Mouse (Mus musculus): ENCODE results near the gene Alkbh4. TPM values are rescaled to one million over a fixed set of nuclear protein-coding genes. Genes with fewer than 3 reads are reported as not detected.

Alkbh4 gene
- polyA plus RNA-seq, 1 experiment, result 7.0 TPM

DNA sequence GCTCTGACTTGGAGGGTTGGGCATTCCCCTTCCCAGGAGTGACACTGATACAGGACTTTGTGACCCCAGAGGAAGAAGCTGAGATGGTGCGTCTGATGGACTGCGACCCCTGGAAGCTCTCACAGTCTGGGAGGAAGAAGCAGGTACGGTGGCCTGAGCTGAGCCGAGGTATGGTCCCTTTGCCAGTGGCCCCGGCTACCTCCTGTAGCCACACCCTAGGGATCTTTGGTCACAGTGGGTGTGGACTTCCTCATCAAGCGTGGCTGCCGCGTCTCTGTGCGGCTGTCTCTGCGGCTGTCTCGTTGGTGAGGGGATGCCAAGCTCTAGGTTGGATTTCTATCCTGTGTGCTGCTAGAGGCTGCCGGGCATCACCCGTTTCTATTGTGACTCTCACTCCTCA is 3.4 kb downstream of the Alkbh4 start:
- Histone ChIP-seq H3ac (ENCODE audit: control insufficient read depth, insufficient read length, low read depth) (no peak overlapping the region), H3K79me2 (ENCODE audit: control insufficient read depth, insufficient read depth) (peaks cover 42% of the 10 kb centered on the region), H3K4me3 (ENCODE audit: insufficient read depth, poor library complexity, severe bottlenecking) (no peak overlapping the region), H3K79me3 (ENCODE audit: low read depth) (peaks cover 8% of the 10 kb centered on the region), H3K36me3 (ENCODE audit: control insufficient read depth, insufficient read depth) (peaks cover 35% of the 10 kb centered on the region), H3K27me3 (ENCODE audit: control insufficient read depth, insufficient read depth, insufficient read length) (no peaks in the 10 kb centered on the region)
- no peak for TF ChIP-seq MAX (IDR thresholded peaks at IDR 0.05)

DNA sequence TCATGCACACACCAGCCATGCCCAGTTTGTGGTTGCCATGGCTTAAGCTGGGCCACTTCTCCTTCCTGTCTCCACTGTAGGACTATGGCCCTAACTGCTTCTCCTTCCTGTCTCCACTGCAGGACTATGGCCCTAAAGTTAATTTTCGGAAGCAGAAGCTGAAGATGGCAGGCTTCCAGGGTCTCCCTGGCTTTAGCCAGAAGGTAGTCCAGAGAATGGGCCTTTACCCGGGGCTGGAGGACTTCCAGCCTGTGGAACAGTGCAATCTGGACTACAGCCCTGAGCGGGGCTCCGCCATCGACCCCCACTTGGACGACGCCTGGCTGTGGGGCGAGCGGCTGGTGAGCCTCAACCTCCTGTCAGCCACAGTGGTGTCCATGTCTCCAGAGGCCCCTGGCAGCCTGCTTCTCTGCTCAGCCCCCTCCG is 4.1 kb downstream of the Alkbh4 start:
- no peak overlapping the region for H3ac ChIP-seq (ENCODE audit: control insufficient read depth, insufficient read length, low read depth)
- H3K36me3 ChIP-seq (ENCODE audit: control insufficient read depth, insufficient read depth), result peaks cover 35% of the 10 kb centered on the region
- peaks cover 7% of the 10 kb centered on the region for H3K79me3 ChIP-seq (ENCODE audit: low read depth)
- H3K79me2 ChIP-seq (ENCODE audit: control insufficient read depth, insufficient read depth), result peaks cover 35% of the 10 kb centered on the region
- no peaks in the 10 kb centered on the region for H3K27me3 ChIP-seq (ENCODE audit: control insufficient read depth, insufficient read depth, insufficient read length)
- no peak overlapping the region for H3K4me3 ChIP-seq (ENCODE audit: insufficient read depth, poor library complexity, severe bottlenecking)
- TF ChIP-seq USF1 (IDR thresholded peaks at IDR 0.05; ENCODE audit: low read depth) (no peak), CTCF (IDR thresholded peaks at IDR 0.05; ENCODE audit: control insufficient read depth, insufficient read depth, insufficient read length) (no peak), FOSL1 (IDR thresholded peaks at IDR 0.05; ENCODE audit: insufficient read depth, low read length, poor library complexity, severe bottlenecking) (no peak), MYOD1 (IDR thresholded peaks at IDR 0.05; ENCODE audit: control insufficient read depth, insufficient read length, low read depth) (no peak), MYOG (IDR thresholded peaks at IDR 0.05; ENCODE audit: control insufficient read depth, extremely low read depth, insufficient read length) (no peak), CEBPB (IDR thresholded peaks at IDR 0.05; ENCODE audit: low read depth) (no peak), MAX (IDR thresholded peaks at IDR 0.05) (no peak)

DNA sequence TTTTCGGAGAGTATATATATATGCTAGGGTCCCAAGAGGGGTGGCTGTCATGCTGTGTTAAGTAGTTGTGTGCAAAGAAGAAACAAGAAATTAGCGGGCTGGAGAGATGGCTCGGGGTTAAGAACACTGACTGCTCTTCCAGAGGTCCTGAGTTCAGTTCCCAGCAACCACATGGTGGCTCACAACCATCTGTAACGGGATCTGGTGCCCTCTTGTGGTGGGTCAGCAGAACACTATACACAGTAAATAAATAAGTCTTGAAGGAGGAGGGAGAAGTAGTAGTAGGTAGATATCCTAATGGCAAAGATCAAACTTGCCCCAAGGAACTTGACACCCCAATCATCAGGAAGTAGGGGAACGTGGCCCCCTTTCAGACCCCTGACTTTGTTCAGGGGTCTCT is 6.8 kb downstream of the Alkbh4 start:
- Histone ChIP-seq H3K4me3 (ENCODE audit: insufficient read depth, poor library complexity, severe bottlenecking) (no peak overlapping the region), H3K79me3 (ENCODE audit: low read depth) (peaks cover 2% of the 10 kb centered on the region), H3ac (ENCODE audit: control insufficient read depth, insufficient read length, low read depth) (no peak overlapping the region), H3K79me2 (ENCODE audit: control insufficient read depth, insufficient read depth) (peaks cover 11% of the 10 kb centered on the region), H3K27me3 (ENCODE audit: control insufficient read depth, insufficient read depth, insufficient read length) (no peaks in the 10 kb centered on the region), H3K36me3 (ENCODE audit: control insufficient read depth, insufficient read depth) (peaks cover 35% of the 10 kb centered on the region)
- TF ChIP-seq FOSL1 (IDR thresholded peaks at IDR 0.05; ENCODE audit: insufficient read depth, low read length, poor library complexity, severe bottlenecking) (no peak), MYOG (IDR thresholded peaks at IDR 0.05; ENCODE audit: control insufficient read depth, extremely low read depth, insufficient read length) (no peak)

DNA sequence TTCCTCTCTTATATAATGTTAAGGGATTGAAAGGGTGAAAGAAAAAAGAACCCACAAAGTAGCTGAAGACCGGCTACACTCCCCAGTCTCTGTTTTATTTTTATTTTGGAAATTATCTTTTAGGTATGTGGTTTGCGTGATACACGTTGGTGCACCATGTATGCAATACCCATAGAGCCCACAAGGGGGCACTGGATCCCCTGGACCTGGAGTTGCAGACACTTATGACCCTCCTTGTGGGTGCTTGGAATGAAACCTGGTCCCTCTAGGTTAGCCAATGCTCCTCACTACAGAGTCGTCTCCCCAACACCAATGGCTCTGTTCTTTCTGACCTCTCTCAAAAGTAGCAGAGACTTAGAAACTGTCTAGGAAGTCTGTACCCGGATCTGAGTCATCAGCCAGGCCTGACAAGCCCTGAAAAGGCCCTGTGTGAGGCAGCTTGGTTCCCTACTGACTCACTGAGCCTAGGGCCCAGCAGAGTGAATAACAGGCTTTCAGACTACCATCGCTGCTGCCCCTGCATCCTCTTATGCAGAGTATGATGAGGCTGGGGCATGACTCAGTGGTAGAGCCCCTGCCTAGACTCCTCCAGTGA is 7.3 kb downstream of the Alkbh4 start:
- Histone ChIP-seq H3ac (ENCODE audit: control insufficient read depth, insufficient read length, low read depth) (no peak overlapping the region), H3K79me3 (ENCODE audit: low read depth) (peaks cover 2% of the 10 kb centered on the region), H3K79me2 (ENCODE audit: control insufficient read depth, insufficient read depth) (peaks cover 7% of the 10 kb centered on the region), H3K4me3 (ENCODE audit: insufficient read depth, poor library complexity, severe bottlenecking) (no peak overlapping the region), H3K27me3 (ENCODE audit: control insufficient read depth, insufficient read depth, insufficient read length) (no peaks in the 10 kb centered on the region), H3K36me3 (ENCODE audit: control insufficient read depth, insufficient read depth) (peaks cover 33% of the 10 kb centered on the region)
- TF ChIP-seq MYOG (IDR thresholded peaks at IDR 0.05; ENCODE audit: control insufficient read depth, extremely low read depth, insufficient read length), result no peak
- TF ChIP-seq MYOD1 (IDR thresholded peaks at IDR 0.05; ENCODE audit: control insufficient read depth, insufficient read length, low read depth), result no peak
- no peak for TF ChIP-seq FOSL1 (IDR thresholded peaks at IDR 0.05; ENCODE audit: insufficient read depth, low read length, poor library complexity, severe bottlenecking)
- TF ChIP-seq CTCF (IDR thresholded peaks at IDR 0.05; ENCODE audit: control insufficient read depth, insufficient read depth, insufficient read length), result no peak
- TF ChIP-seq CEBPB (IDR thresholded peaks at IDR 0.05; ENCODE audit: low read depth), result no peak
- no peak for TF ChIP-seq MAX (IDR thresholded peaks at IDR 0.05)
- no peak for TF ChIP-seq USF1 (IDR thresholded peaks at IDR 0.05; ENCODE audit: low read depth)

DNA sequence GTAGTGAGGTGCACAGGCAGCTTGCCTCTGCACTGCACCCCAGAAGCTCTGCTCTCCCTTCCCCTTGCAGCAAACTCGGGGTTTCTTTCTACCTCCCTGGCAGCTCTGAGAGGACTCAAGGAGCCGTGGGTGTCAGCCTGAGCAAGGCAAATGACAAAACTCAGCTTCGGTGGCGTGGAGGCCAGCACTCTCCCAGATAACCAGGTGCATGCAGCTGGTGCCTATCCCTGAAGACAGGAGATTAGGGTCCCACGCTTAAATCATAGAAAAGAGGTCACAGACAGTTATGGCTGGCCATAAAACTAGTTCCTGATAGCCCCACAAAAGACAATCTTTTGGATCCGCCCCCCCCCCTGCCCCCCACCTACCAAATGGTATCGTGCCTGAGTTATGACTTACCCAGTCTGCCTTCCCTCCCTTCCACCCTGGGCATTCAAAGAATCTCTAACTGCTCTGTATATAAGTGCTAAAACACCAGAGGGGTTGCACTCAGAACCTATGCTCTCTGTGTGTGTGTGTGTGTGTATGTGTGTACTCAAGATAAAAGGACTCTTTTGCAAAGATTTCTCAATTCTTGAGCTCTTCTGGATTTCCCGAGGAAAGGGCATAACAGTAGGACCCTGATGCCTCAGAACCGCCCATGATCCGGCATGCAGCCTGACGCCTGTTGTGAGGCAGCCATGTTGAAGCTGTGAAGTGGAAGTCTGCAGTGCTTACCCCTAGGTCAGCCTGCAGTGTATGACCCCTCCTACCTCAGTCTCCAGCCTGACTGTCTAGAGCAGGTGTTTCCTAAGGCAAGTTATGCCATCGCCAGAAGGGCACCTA is 8.9 kb downstream of the Alkbh4 start:
- no peak for TF ChIP-seq MYOD1 (IDR thresholded peaks at IDR 0.05; ENCODE audit: control insufficient read depth, insufficient read length, low read depth)
- no peak overlapping the region for H3ac ChIP-seq (ENCODE audit: control insufficient read depth, insufficient read length, low read depth)
- no peak overlapping the region for H3K4me3 ChIP-seq (ENCODE audit: insufficient read depth, poor library complexity, severe bottlenecking)
- H3K36me3 ChIP-seq (ENCODE audit: control insufficient read depth, insufficient read depth), result peaks cover 19% of the 10 kb centered on the region
- no peaks in the 10 kb centered on the region for H3K27me3 ChIP-seq (ENCODE audit: control insufficient read depth, insufficient read depth, insufficient read length)
- no peaks in the 10 kb centered on the region for H3K79me3 ChIP-seq (ENCODE audit: low read depth)
- no peaks in the 10 kb centered on the region for H3K79me2 ChIP-seq (ENCODE audit: control insufficient read depth, insufficient read depth)

DNA sequence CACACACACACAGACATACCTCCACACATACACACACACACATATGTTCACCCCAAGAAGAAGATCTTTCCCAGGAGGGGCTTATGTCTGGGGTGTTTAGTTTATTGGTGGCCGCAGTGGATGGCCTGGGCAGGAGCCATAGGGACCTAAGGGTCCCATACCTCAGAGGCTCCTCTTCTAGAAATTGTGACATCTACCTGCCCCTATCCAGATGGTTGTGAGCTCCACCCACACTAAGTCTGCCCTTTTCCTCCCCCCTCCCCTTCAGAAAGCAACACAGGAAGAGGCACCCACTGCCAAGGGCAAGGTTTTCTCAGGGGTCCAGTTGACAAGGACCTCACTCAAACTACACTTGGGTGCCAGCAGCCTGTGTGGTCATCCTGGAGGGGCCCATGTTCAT is 11.0 kb downstream of the Alkbh4 start:
- Histone ChIP-seq H3K27me3 (ENCODE audit: control insufficient read depth, insufficient read depth, insufficient read length) (no peaks in the 10 kb centered on the region), H3ac (ENCODE audit: control insufficient read depth, insufficient read length, low read depth) (no peak overlapping the region), H3K79me3 (ENCODE audit: low read depth) (no peaks in the 10 kb centered on the region), H3K4me3 (ENCODE audit: insufficient read depth, poor library complexity, severe bottlenecking) (no peak overlapping the region), H3K36me3 (ENCODE audit: control insufficient read depth, insufficient read depth) (peaks cover 2% of the 10 kb centered on the region), H3K79me2 (ENCODE audit: control insufficient read depth, insufficient read depth) (no peaks in the 10 kb centered on the region)
- TF ChIP-seq MAX (IDR thresholded peaks at IDR 0.05), result no peak

Data from C2C12 (cell line).